Mouse (Mus musculus): Measurements from ENCODE around the gene Efna3.
A peak's percentile ranks its signal among the peaks of the same experiment; 100 is the strongest.

Gene Efna3

GRCm38 (mm10) chr3:89322514-89323165, at the start of gene Efna3:
Efna3 (minus strand) TSS chr3:89322965.
- no peak for DNase-seq (ENCODE audit: low read depth)

- no peak for DNase-seq (ENCODE audit: low read depth)
These were observed 44.6 kb upstream of the Efna3 start for GRCm38 (mm10) chr3:89367338-89367737.

GRCm38 (mm10) chr3:89365486-89366414, 43.0 kb upstream of the Efna3 start:
- DNase-seq (ENCODE audit: low read depth): no peak

- no peak for DNase-seq (ENCODE audit: low read depth)
These were observed 42.4 kb upstream of the Efna3 start, which contains the start of gene Dcst1 for GRCm38 (mm10) chr3:89365153-89365485. Dcst1 (minus strand) TSS chr3:89365253.

GRCm38 (mm10) chr3:89364631-89365030, 41.9 kb upstream of the Efna3 start:
- DNase-seq (ENCODE audit: low read depth): no peak

- no peak for DNase-seq (ENCODE audit: low read depth)
These were observed 38.9 kb upstream of the Efna3 start, which contains the start of gene Dcst2 for GRCm38 (mm10) chr3:89361675-89362074. Dcst2 (plus strand) TSS chr3:89361975.

- DNase-seq (ENCODE audit: low read depth): peak; percentile 39
These were observed 37.5 kb upstream of the Efna3 start for GRCm38 (mm10) chr3:89360237-89360636.

- DNase-seq (ENCODE audit: low read depth): no peak
These were observed 36.9 kb upstream of the Efna3 start for GRCm38 (mm10) chr3:89359630-89360029.

- DNase-seq (ENCODE audit: low read depth): no peak
These were observed 33.3 kb upstream of the Efna3 start for GRCm38 (mm10) chr3:89356029-89356428.

GRCm38 (mm10) chr3:89355512-89355902, 32.7 kb upstream of the Efna3 start:
- DNase-seq (ENCODE audit: low read depth): no peak

- peak; percentile 85 for DNase-seq (ENCODE audit: low read depth)
These were observed 32.2 kb upstream of the Efna3 start for GRCm38 (mm10) chr3:89354816-89355511.

- DNase-seq (ENCODE audit: low read depth): no peak
These were observed 28.5 kb upstream of the Efna3 start for GRCm38 (mm10) chr3:89351271-89351670.

GRCm38 (mm10) chr3:89349869-89350501, 27.2 kb upstream of the Efna3 start, which contains the start of gene Adam15:
Adam15 (minus strand) TSS chr3:89349996.
- peak; percentile 84 for DNase-seq (ENCODE audit: low read depth)

- DNase-seq (ENCODE audit: low read depth): peak; percentile 62
These were observed 26.4 kb upstream of the Efna3 start for GRCm38 (mm10) chr3:89348911-89349868.

- peak; percentile 42 for DNase-seq (ENCODE audit: low read depth)
These were observed 25.2 kb upstream of the Efna3 start for GRCm38 (mm10) chr3:89347916-89348315.

- peak; percentile 70 for DNase-seq (ENCODE audit: low read depth)
These were observed 24.2 kb upstream of the Efna3 start for GRCm38 (mm10) chr3:89346815-89347540.

- DNase-seq (ENCODE audit: low read depth): no peak
These were observed 20.5 kb upstream of the Efna3 start for GRCm38 (mm10) chr3:89343279-89343678.

- no peak for DNase-seq (ENCODE audit: low read depth)
These were observed 19.0 kb upstream of the Efna3 start for GRCm38 (mm10) chr3:89341794-89342193.

- peak; percentile 63 for DNase-seq (ENCODE audit: low read depth)
These were observed 17.7 kb upstream of the Efna3 start for GRCm38 (mm10) chr3:89340465-89340864.

GRCm38 (mm10) chr3:89339416-89339815, 16.7 kb upstream of the Efna3 start:
- DNase-seq (ENCODE audit: low read depth): peak; percentile 80
